Mouse (Mus musculus) layer of hippocampus, adult 11-12 months (tissue): ENCODE results near the gene Kcnn1.
"Not testable (repeated sequence)": the region's sequence is repeated elsewhere in the genome, so short reads cannot be mapped to it uniquely, and the experiment has no call there.

Source experiments
- DNase-seq: peaks from one replicate; pipeline ENCODE4 v3.0.0; 2022; ENCODE audit warnings: low spot score

The Kcnn1 gene

DNA sequence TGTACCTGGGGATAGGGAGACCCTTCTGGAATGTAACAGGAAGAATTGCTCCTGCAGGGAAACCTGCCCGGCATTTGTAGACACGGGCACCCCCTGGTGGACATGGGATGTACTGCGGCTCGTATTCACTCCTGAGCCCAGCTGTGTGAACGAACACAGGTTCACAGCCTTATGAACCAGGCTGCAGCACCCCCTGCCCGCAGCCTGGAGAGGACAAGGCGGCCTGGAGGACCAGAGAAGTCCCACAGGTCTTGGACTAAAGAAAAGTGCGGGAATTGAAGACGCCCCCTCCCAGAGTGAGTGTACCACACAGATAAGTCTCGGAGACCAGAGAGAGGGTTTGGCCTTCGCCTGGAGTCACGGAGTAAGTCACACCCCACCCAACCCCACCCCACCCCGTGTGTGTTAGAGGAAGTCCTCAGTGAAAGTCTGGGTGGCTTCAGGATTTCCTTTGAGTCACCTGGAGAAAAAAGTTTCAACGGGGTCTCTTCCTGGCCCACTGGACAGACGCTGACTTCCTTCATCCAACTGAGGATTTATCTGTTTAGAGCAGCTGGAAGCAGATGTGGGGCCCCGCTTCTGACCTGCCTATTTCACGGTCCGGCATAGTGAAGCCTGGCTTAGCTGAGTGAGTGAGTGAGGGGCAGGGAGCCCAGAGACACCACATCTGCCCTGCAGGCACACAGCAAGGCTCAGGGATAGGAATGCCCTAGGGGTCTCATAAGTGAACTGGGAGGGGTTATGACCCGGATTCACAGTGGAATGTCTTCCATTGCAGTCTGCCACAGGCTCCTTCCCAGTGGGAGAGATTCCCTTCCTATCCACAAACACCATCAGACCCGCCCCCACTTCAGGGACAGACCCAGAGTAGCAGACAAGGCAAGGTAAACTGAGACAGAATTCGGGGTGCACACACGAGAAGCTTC, 21.6 kb downstream of the Kcnn1 start:
- DNase-seq = peak; percentile 93

GRCm38 (mm10) chr8:70840590-70840989, 22.5 kb downstream of the Kcnn1 start:
- DNase-seq = no peak

DNA sequence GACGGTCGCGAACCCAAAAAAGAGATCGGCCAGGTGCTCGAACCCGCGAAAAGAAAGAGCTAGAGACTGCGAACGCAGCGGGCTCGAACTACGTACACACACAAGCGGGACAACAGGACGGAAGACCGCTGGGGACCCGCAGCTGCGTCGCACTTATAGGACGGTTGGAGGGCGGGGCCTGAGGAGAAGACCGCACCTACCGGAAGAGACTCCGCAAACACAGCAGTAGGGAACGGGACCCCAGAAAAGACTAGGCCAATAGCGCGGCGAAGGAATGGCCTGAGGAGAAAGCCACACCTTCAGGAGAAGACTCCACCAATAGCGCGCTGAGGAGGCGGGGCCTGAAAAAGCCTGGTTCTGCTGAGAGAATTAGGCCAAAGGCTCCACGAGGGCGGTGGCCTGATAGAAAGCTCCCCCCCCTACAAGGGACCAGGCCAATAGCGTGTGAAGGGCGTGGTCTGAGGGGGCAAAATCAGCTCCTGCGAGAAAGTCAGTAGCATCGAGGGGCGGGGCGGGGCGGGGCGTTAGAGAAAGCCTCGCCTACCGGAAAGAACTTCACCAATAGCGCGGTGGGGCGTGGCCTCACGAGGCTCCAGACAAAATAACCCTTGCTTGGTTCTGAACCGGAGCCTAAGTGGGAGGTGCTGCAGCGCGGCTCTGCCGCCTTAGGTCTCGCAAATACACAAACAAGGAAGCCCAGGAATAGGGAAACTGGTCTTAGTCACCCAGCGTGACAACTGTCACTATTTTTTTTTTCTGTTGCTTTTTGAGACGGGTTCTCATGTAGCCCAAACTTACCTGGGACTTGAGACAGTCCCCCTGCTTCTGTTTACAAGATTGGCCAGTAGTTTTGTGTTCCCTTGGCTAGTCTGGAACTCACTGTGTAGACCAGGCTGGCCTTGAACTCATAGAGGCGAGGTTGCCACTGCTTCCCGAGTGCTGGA, 23.4 kb downstream of the Kcnn1 start, which contains the start of gene Arrdc2:
Gene Arrdc2 (minus strand): TSS at position 313 of the 944 bp plus-strand sequence.
- peak; percentile 100 for DNase-seq

- DNase-seq = no peak
Measured at GRCm38 (mm10) chr8:70838654-70839407, 24.2 kb downstream of the Kcnn1 start.

DNA sequence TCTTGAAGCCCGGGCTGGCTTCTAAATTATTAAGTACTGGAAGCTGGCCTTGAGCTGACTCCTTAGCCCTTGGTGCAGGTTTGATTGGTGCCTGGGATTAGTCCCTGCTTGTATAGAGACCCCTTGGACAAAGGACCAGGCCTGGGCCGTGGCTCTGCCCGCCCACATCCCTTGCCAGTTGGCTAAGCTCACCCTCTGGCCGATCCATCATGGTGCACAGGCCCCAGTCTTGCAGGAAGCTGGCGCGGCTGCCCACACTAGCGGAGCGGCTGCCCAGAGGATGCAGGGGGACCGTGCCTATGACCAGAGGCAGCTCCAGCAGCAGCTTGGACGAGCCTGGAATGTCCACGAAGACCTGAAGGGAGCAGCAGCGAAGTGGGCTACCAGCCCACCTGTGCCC, 26.4 kb downstream of the Kcnn1 start:
- no peak for DNase-seq

DNA sequence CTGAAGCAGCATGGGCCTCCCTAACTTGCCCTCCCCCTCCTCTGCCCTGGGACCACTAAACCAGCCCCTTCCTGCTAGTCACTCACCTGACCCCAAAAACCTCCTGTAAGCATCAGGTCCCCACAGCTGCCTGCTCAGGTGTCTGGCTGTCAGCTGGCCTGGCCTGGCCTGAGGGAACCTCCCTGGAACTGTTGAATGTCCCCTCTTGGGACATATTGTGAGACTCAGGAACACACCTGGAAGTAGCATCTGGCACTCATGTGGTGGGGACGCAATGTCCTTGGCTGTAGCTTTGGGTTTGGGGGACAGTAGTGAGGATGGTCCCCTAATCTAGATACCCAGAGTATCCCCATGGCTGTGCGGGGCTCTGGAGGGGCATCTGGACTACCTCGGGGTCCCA, 29.0 kb downstream of the Kcnn1 start:
- no peak for DNase-seq

- peak; percentile 74 for DNase-seq
Measured at GRCm38 (mm10) chr8:70833520-70833919, 29.5 kb downstream of the Kcnn1 start.

DNA sequence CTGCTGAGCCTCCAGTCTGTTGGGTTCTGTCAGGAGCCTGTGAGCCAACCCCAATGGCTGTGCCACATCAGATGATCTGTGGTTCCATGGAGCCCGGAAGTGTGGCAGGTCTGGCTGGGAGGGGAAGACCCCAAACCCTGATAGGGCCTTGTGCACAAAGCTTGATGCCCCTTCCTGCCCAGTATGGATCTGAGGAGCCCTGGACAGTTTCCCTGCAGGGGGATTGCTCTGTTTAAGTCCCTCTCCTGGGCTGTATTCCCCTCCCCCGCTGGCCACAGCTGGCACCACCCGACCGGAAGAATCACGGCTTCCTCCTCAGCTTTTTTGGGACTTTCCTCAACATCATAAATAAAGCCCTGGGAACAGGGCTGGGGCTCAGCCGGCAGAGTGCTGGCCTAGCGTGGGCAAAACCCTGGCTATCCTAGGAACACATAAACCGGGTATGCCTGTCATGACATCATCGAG, 30.0 kb downstream of the Kcnn1 start:
- DNase-seq = peak; percentile 46

DNA sequence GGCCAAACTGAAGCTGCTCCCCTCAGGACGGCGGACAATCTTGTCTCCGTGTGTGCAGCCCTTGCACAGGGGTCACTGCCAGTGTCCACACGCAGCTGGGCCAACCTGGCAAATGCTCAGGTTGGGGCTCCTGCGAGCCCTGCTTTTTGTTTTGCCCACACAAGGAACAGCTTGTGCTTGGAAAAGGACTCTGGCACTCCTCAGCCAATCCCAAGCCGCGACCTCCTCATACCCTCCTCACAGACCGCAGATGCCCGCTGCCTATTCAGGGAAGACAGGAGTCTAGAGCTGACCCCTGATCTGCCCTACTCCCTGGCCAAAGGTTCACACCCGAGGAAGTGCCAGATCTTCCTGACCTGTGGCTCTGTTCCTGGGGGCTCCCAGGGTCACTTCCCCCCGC, 30.7 kb downstream of the Kcnn1 start:
- no peak for DNase-seq

- DNase-seq = no peak
Measured at GRCm38 (mm10) chr8:70831517-70831916, 31.5 kb downstream of the Kcnn1 start.

DNA sequence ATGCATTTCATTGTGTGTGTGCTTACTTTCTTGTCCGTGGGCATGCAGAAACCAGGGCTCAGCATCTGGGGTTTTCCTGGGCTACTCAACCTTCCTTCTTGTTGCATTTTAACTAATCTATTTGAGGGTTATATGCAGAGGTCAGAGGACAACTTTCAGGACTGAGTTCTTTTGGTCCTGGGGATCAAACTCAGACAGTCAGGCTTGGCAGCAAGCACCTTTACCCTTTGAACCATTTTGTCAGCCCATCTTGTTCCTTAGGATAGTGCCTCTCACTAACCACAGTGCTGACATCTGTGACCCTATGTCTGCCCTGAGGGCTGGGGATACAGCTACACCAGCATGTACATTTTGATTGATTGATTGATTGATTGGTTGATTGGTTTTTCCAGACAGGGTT, 35.3 kb downstream of the Kcnn1 start:
- DNase-seq = no peak

GRCm38 (mm10) chr8:70827010-70827409, 36.0 kb downstream of the Kcnn1 start:
- no peak for DNase-seq

DNA sequence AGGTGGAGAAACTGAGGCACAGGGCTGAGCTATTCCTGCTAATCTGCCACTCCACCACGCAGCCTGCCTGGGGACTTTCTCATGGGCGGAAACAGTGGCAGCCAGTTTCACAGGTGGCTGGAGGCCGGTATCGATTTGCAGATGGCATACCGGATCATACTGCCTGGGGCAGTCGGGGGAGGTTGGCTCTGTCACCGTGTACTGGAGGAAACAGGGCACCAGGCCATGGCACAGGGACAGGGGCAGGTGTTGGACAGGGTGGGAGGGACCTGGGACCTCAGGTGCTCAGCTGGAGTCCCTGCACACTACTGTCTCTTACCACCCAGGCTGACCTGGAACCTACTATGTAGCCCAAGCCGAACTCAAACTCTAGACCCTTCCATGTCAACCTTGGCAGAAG, 37.2 kb downstream of the Kcnn1 start:
- DNase-seq = no peak

- DNase-seq = no peak
Measured at GRCm38 (mm10) chr8:70823802-70824201, 39.3 kb downstream of the Kcnn1 start.

DNA sequence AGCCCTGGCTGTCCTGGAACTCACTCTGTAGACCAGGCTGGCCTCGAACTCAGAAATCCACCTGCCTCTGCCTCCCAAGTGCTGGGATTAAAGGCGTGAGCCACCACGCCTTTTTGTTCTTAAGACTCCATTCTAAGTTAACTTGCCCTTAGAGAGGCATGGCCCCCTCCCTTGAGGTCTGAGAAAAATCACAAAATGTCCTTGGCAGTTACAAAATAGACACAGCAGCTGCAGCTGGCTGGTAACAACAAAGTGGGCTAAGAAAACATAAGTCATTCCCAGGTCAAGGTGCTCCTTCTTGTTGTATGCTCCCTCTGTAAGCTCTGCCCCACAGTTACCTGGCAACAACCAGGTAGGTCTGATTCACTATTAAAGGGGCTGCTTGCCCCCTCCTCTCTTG, 40.5 kb downstream of the Kcnn1 start:
- DNase-seq = not testable (repeated sequence)

DNA sequence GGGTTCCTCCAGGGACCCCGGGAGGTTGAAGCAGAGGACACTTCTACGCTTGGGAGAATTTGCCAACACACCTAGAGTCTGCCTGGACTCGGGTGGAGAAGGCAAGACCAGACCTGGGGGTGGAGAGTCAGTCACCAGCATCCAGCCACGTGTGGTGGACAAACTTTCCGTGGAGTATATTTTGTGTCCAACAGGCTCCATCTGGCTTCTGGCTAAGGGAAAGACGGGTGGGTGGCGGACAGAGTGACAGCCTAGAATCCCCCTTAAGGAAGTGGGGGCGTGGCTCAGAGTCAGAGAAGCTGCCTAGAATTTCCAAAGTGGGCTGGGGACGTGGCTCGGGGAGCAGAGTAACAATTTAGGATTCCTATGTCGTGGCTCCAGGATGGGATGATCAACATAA, 41.1 kb downstream of the Kcnn1 start:
- DNase-seq = no peak

DNA sequence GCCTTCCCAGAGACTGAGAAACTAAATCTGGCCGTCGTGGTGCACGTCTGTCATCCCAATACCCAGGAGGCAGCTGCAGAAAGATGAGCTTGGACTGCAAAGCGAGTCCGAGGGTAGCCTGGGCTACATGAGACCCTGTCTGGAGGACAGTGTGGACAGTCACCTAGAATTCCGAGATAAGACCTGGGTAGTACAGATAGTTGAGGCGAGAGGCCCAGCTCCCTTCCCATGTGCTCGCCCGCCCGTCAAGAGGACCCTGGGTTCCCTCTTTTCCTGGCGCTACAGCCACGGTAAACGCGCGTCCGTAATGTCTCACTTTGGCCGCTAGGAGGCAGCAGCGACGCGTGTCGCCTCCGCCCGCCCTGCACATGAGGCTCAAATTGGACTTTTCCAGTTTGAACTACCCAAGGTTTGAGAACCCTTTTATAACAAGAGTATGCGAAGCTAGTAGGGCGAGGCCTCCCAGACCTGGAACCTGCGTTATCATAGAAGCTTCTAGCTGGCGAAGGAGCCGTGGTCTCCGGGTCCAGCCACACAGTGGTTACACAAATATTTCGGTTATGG, 41.6 kb downstream of the Kcnn1 start:
- peak; percentile 68 for DNase-seq

- DNase-seq = no peak
Measured at GRCm38 (mm10) chr8:70820101-70820935, 42.7 kb downstream of the Kcnn1 start.

- DNase-seq = peak; percentile 51
Measured at GRCm38 (mm10) chr8:70816679-70817078, 46.4 kb downstream of the Kcnn1 start.

GRCm38 (mm10) chr8:70812885-70813284, 50.2 kb downstream of the Kcnn1 start:
- DNase-seq = no peak

GRCm38 (mm10) chr8:70812055-70812454, 51.0 kb downstream of the Kcnn1 start:
- no peak for DNase-seq
